Mouse (Mus musculus) neural tube, embryonic 14.5 days (tissue): ENCODE data around the gene Alk. TPM values are rescaled to one million over a fixed set of nuclear protein-coding genes. Genes with fewer than 3 reads are reported as not detected.

ENCODE experiments used
- ATAC-seq: fragments of 200-750 bp; cut with Nextera tagmentation; 2 replicates; pipeline ENCODE4 v1.8.0; 2017; ENCODE audit warnings: low read depth, mild to moderate bottlenecking, moderate TSS enrichment, moderate library complexity
- H3K27ac ChIP-seq: fragments of 300-500 bp; sonication (generic); 2 replicates; pipeline ENCODE4 v1.5.1; 2014; ENCODE audit warnings: low read depth, mild to moderate bottlenecking, control low read depth, low read length, moderate library complexity, mixed read lengths
- H3K27me3 ChIP-seq: fragments of 300-500 bp; sonication (generic); 2 replicates; pipeline ENCODE4 v1.6.1; 2014; ENCODE audit warnings: low read length; ENCODE audit not compliant: control insufficient read depth, insufficient read depth
- H3K36me3 ChIP-seq: fragments of 300-500 bp; sonication (generic); 2 replicates; pipeline ENCODE4 v1.6.1; 2014; ENCODE audit warnings: low read length, mixed read lengths; ENCODE audit not compliant: control insufficient read depth, insufficient read depth
- H3K4me1 ChIP-seq: fragments of 300-500 bp; sonication (generic); 2 replicates; pipeline ENCODE4 v1.6.1; 2014; ENCODE audit warnings: low read length; ENCODE audit not compliant: control insufficient read depth, insufficient read depth
- H3K4me2 ChIP-seq: fragments of 300-500 bp; sonication (generic); 2 replicates; pipeline ENCODE4 v1.6.1; 2014; ENCODE audit warnings: mild to moderate bottlenecking, low read depth, low read length, control low read depth
- H3K4me3 ChIP-seq: fragments of 300-500 bp; sonication (generic); 2 replicates; pipeline ENCODE4 v1.5.1; 2014; ENCODE audit warnings: low read depth, low read length, control low read depth, mixed read lengths
- H3K9ac ChIP-seq: fragments of 300-500 bp; sonication (generic); replicated peaks from 2 replicates; pipeline ENCODE4 v1.6.1; 2014; ENCODE audit warnings: low read depth, mild to moderate bottlenecking, control low read depth, low read length, mixed read lengths
- H3K9me3 ChIP-seq: fragments of 300-500 bp; sonication (generic); 2 replicates; pipeline ENCODE4 v1.6.1; 2016; ENCODE audit warnings: low read length; ENCODE audit not compliant: control insufficient read depth
- WGBS: fragments of 180-500 bp; shearing (Covaris S2); extraction: QIAGEN DNeasy Blood & Tissue Kit; methylation state at CpG from one replicate; pipeline ENCODE4 v1.1.7; 2014; 5-methylcytosine and 5-hydroxymethylcytosine counted together
- polyA plus RNA-seq: library from polyadenylated mRNA; unstranded; fragments of >200 nt; fragmentation: Nextera tagmentation; extraction: Ambion mirVana; gene quantifications from 2 replicates; pipeline ENCODE4 v1.2.1, GENCODE M21; 2014

The Alk gene
- polyA plus RNA-seq, 1 experiment from 2014 or later: 5.2 TPM

DNA sequence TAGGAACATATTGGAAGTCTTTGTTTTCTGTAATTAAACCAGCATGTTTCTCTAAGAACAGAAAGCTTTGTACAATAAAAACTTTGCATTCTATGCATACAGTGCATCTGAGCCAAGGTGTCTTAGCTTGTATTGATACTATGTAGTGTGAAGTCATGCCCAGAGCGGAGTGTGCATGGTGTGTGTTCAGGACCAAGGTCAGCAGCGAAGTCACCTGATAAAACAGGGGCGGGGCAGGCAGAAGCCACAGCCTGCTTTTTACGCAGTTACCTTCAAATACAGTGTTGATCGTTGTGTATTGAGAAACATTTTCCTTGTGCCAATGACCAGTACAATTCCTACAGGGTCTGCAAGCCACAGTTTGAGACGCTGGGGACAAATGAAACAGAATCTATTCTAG, 327.6 kb downstream of the Alk start:
- Histone ChIP-seq H3K4me1 (no peaks in the 10 kb centered on the region), H3K9me3 (no peaks in the 10 kb centered on the region), H3K4me2 (no peak overlapping the region), H3K36me3 (no peaks in the 10 kb centered on the region), H3K9ac (no peak overlapping the region), H3K27ac (no peak overlapping the region), H3K4me3 (no peak overlapping the region), H3K27me3 (no peaks in the 10 kb centered on the region)
- ATAC-seq: no peak
- WGBS: 78% methylated on average over 6 of the region's 6 CpGs

- H3K4me3 ChIP-seq: no peak overlapping the region
- no peak overlapping the region for H3K4me2 ChIP-seq
- no peaks in the 10 kb centered on the region for H3K9me3 ChIP-seq
- no peak overlapping the region for H3K9ac ChIP-seq
- H3K36me3 ChIP-seq: no peaks in the 10 kb centered on the region
- ATAC-seq: no peak
- 87% methylated on average over 8 of the region's 8 CpGs for WGBS
- no peaks in the 10 kb centered on the region for H3K27me3 ChIP-seq
- no peak overlapping the region for H3K27ac ChIP-seq
- no peaks in the 10 kb centered on the region for H3K4me1 ChIP-seq
Observed at GRCm38 (mm10) chr17:72275391-72275904, 329.0 kb downstream of the Alk start.

- Histone ChIP-seq H3K36me3 (no peaks in the 10 kb centered on the region), H3K9ac (no peak overlapping the region), H3K4me1 (no peaks in the 10 kb centered on the region), H3K9me3 (no peaks in the 10 kb centered on the region), H3K27me3 (no peaks in the 10 kb centered on the region), H3K4me3 (no peak overlapping the region), H3K27ac (no peak overlapping the region), H3K4me2 (no peak overlapping the region)
- WGBS: 89% methylated on average over 5 of the region's 5 CpGs
- no peak for ATAC-seq
Observed at GRCm38 (mm10) chr17:72274205-72274604, 330.2 kb downstream of the Alk start.

DNA sequence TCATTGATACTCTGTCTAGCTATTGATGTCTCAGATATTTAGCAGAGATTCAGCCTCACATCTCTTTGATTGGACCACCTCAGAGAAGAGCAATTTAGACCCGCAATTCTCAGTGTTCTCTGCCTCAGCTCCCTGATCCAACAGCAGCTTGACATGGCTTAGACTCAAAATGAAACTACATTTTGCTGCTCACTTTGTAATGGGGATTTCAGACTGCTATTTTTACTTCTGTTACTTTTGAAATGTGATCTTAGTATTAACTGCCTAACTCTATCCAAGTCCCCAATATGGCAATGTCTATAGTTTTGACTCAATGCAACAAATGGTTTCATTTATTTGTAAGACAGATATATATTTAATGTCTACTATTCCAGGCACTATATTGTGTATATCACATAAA, 332.8 kb downstream of the Alk start:
- Histone ChIP-seq H3K9ac (no peak overlapping the region), H3K4me1 (no peaks in the 10 kb centered on the region), H3K27me3 (no peaks in the 10 kb centered on the region), H3K9me3 (no peaks in the 10 kb centered on the region), H3K36me3 (no peaks in the 10 kb centered on the region), H3K4me2 (no peak overlapping the region), H3K4me3 (no peak overlapping the region), H3K27ac (no peak overlapping the region)
- no peak for ATAC-seq
- WGBS: 77% methylated on average over 1 of the region's 1 CpGs

GRCm38 (mm10) chr17:72268529-72268928, 335.9 kb downstream of the Alk start:
- H3K9ac ChIP-seq: no peak overlapping the region
- no peak for ATAC-seq
- H3K4me3 ChIP-seq: no peak overlapping the region
- H3K27me3 ChIP-seq: no peaks in the 10 kb centered on the region
- H3K9me3 ChIP-seq: no peaks in the 10 kb centered on the region
- H3K4me1 ChIP-seq: no peaks in the 10 kb centered on the region
- WGBS: 82% methylated on average over 5 of the region's 5 CpGs
- H3K4me2 ChIP-seq: no peak overlapping the region
- H3K36me3 ChIP-seq: no peaks in the 10 kb centered on the region
- H3K27ac ChIP-seq: no peak overlapping the region

DNA sequence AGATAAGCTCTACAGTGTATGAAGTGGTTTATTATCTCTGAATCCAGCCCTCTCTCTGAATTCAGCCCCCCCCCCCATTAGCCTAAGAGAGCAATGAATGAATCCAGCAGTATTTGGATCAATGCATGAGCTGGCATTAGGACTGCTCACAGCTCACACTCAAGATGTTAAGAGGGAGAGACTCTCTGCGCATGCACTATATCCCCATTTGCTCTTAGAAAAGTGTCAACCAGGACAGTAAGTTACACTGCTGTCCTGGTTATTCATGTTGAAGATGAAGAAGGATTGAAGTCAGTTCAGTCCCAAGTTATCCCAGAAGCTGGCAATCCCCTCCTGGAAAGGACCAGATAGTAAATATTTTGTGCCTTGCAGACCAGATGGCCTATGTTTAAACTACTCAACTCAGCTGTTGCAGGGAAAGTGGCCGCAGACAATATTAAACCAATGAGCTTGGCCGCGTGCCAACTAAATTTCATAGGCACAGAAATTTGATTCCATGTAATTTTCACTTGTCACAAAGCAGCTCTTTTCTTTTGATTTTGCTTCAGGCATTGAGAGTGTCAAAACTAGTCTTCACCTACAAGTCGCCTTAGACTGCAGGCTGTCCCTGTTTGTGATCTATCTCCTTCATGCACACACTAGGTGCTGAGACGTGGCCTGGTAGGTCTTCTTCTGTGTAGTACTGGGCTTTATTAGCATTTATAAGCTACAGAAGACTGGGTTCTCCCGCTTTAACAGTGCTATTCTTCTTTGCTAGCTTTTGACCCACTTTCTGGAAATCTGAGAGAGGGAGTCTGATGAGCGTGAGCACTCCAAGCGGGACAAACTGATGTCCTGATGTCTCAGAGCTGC, 339.0 kb downstream of the Alk start:
- H3K4me3 ChIP-seq: no peak overlapping the region
- no peaks in the 10 kb centered on the region for H3K4me1 ChIP-seq
- no peak for ATAC-seq
- 86% methylated on average over 9 of the region's 9 CpGs for WGBS
- no peak overlapping the region for H3K27ac ChIP-seq
- H3K9ac ChIP-seq: no peak overlapping the region
- no peaks in the 10 kb centered on the region for H3K36me3 ChIP-seq
- H3K4me2 ChIP-seq: no peak overlapping the region
- H3K9me3 ChIP-seq: no peaks in the 10 kb centered on the region
- no peaks in the 10 kb centered on the region for H3K27me3 ChIP-seq

DNA sequence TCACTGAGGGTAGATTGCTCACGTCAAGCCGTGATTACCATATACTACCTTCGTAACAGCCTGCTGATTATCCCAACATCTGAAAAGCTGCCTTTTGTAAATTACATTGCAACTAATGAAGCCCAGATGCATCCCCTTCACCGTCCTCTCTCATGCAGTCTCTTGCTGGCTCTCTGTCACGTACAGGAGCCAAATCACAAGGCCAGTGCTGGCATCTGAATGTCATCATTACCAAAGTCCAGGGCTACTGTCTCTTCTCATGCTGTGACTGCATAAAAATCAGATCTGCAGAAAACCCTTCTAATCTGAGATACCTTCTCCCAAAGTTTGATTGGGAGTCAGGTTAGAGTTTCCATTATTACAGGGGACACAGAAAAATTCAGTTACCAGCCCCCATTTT, 351.0 kb downstream of the Alk start:
- H3K4me3 ChIP-seq: no peak overlapping the region
- H3K9me3 ChIP-seq: no peaks in the 10 kb centered on the region
- no peaks in the 10 kb centered on the region for H3K4me1 ChIP-seq
- no peak overlapping the region for H3K27ac ChIP-seq
- H3K36me3 ChIP-seq: no peaks in the 10 kb centered on the region
- WGBS: 78% methylated on average over 5 of the region's 5 CpGs
- no peak overlapping the region for H3K4me2 ChIP-seq
- H3K9ac ChIP-seq: no peak overlapping the region
- ATAC-seq: no peak
- H3K27me3 ChIP-seq: no peaks in the 10 kb centered on the region

- WGBS: 89% methylated on average over 4 of the region's 4 CpGs
- no peaks in the 10 kb centered on the region for H3K36me3 ChIP-seq
Observed at GRCm38 (mm10) chr17:72251554-72251953, 352.9 kb downstream of the Alk start.

DNA sequence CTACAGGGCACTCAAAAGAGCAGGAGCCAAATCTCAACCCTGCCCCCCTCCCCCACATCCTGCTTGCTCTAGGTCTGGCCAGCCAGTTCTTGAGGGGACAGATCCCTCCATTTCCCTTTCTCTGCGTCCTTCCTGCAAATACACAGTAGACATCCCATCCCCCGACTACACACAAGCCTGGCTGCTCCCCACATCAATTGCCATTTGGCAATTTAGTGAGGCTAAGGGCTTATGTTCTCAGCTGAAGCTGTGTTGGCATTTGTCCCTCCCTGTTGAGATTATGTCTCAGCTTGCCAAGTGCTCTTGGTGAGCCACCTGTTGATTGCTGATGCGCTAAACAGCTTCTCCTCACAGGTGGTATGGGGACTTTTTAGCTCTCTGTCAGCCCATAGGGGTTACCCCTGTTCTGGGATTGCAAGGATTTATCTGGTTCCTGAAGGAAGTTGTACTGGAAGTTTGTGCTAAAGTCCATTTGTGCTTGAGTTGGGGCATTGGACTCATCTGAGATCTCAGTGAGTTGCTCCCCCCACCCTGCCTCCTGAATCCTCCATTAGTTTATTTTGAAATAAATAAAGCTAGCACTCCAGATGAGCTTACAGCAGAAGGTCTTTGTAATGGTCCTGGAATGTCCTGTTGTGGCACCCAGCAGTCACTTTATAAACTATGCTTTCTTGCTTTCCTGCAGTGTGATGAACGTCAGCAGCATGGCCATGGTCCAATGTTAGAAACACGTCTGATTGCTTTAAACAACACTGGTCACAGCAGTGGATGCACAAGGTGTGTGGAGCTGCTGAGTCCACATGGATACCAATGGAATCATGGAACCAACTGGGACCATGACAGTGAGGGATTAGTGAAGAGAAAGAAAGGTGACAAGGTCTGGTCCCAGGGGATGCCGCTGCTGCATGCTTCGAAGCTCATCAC, 353.7 kb downstream of the Alk start:
- Histone ChIP-seq H3K4me1 (no peaks in the 10 kb centered on the region), H3K27ac (no peak overlapping the region), H3K4me2 (no peak overlapping the region), H3K27me3 (no peaks in the 10 kb centered on the region), H3K36me3 (no peaks in the 10 kb centered on the region), H3K9ac (no peak overlapping the region), H3K9me3 (no peaks in the 10 kb centered on the region), H3K4me3 (no peak overlapping the region)
- ATAC-seq: no peak
- WGBS: 72% methylated on average over 7 of the region's 7 CpGs

More at GRCm38 (mm10) chr17:72251554-72251953, 352.9 kb downstream of the Alk start:
- no peak overlapping the region for H3K27ac ChIP-seq
- H3K4me3 ChIP-seq: no peak overlapping the region
- H3K9ac ChIP-seq: no peak overlapping the region
- H3K4me1 ChIP-seq: no peaks in the 10 kb centered on the region
- no peak for ATAC-seq
- no peaks in the 10 kb centered on the region for H3K9me3 ChIP-seq
- no peak overlapping the region for H3K4me2 ChIP-seq
- H3K27me3 ChIP-seq: no peaks in the 10 kb centered on the region
